Mouse (Mus musculus) ES-E14 (cell line): Measurements from ENCODE around the gene AL732309.1.

ENCODE experiments used
- CHD2 ChIP-seq: IDR thresholded peaks from 2 replicates; pipeline ENCODE4 v1.6.1; 2014; ENCODE audit warnings: mild to moderate bottlenecking, low read depth, low read length, inconsistent platforms
- HCFC1 ChIP-seq: IDR thresholded peaks from 2 replicates; pipeline ENCODE4 v1.6.1; 2012; ENCODE audit warnings: low read length, inconsistent platforms, borderline replicate concordance; ENCODE audit not compliant: insufficient read depth
- MAFK ChIP-seq: IDR thresholded peaks from 2 replicates; pipeline ENCODE4 v1.6.1; 2014; ENCODE audit warnings: mild to moderate bottlenecking, low read depth, low read length, inconsistent platforms; ENCODE audit not compliant: insufficient read depth
- ZC3H11A ChIP-seq: IDR thresholded peaks from 2 replicates; pipeline ENCODE4 v1.6.1; 2012; ENCODE audit warnings: low read depth, mild to moderate bottlenecking, inconsistent platforms, low read length, borderline replicate concordance
- ZNF384 ChIP-seq: IDR thresholded peaks from 2 replicates; pipeline ENCODE4 v1.6.1; 2012; ENCODE audit warnings: low read depth, low read length, inconsistent platforms

DNA sequence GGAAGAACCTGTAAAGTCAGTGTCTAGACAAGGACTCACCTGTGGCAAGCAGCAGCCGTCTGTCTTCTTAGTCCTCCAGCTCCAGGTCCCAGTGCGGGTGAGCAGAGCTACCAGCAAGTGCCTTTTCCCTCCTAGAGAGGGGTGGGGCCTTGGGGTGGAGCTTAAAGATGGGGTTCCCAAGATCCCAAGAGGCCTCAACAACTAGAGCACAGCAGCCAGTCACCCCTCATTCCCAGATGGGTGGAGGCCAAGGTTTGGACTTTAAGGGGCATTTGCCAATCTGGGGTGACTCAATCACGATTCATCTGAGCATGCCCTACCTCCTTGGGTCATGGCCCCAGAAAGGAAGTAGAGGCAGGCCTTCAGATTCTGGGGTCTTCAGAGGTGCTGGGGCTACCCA lies 6.9 kb downstream of the AL732309.1 start:
- TF ChIP-seq MAFK, result no peak
- TF ChIP-seq HCFC1, result no peak
- no peak for TF ChIP-seq CHD2
- TF ChIP-seq ZNF384, result no peak
- no peak for TF ChIP-seq ZC3H11A
